In the genomic region with DNA sequence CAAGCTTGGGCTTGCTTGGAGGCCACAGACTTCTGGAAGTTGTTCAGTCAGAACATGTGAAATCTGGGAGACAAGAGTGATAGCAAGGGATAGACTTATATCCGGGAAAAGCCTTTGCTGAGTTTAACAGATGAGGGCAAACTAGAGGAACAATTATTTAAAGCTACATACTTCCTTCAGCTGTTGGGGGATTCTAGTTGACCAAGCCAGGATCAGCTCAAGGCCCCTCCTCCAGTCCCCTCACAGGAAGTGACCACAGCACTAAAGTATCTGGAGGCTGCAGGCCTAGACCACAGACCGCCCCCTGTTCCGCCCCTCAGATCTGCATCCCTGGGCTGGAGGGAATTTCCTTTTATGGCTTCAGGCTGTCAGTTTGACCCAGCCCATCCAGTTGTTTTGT, we compare ENCODE assay signal across 8 mouse cellular contexts. TPM values are rescaled to one million over a fixed set of nuclear protein-coding genes. Genes with fewer than 3 reads are reported as not detected.
DNase-seq lines count a peak whose midpoint lies in the region; ATAC-seq and TF ChIP-seq lines count a peak whose summit lies in the region.

No protein-coding gene starts in this region.

- ATAC-seq in forebrain, embryonic 16.5 days: no peak
- ATAC-seq in hindbrain, embryonic 13.5 days (ENCODE audit: low FRiP score): no peak

- no peak for TF ChIP-seq POLR2A in liver, adult 2 months (IDR thresholded peaks at IDR 0.05; ENCODE audit: extremely low read depth, insufficient read depth, low read length)

- intact Hi-C loops in left cerebral cortex, postnatal 25 days (cut with DNase I): loop anchor here (10.0 kb wide), 1 partner anchor 94 kb away; the partner anchor contains the start of genes Arfip2, Gm45799 and Timm10b

- DNase-seq in ovary, adult 18-20 months (ENCODE audit: low spot score): peak; percentile 48
- no peak for DNase-seq in ovary, postnatal 10 days (ENCODE audit: low spot score)
- DNase-seq in liver, adult 2 months (ENCODE audit: extremely low read depth, low read depth, low spot score): peak; percentile 34
- DNase-seq in natural killer cell, adult 2 months (ENCODE audit: low spot score in 2 of 2): peak; percentile 50 to 71
- DNase-seq in cerebellum, adult 9-10 months: no peak
- DNase-seq in left cerebral cortex, postnatal 25 days (ENCODE audit: low spot score in 2 of 2): no peak

- TF ChIP-seq CTCF in liver, adult 2 months (IDR thresholded peaks at IDR 0.05; ENCODE audit: low read depth, low read length): no peak

- H3K36me3 ChIP-seq in forebrain, embryonic 16.5 days (ENCODE audit: control insufficient read depth, insufficient read depth): peaks cover 5% of the 10 kb centered on the region; the same call in 1 of the 2 replicates
- peaks cover 42% of the 10 kb centered on the region for H3K36me3 ChIP-seq in hindbrain, embryonic 13.5 days
- peaks cover 23% of the 10 kb centered on the region for H3K36me3 ChIP-seq in liver, adult 2 months (ENCODE audit: control insufficient read depth, insufficient read depth, low read length)

- H3K79me2 ChIP-seq in liver, adult 2 months (ENCODE audit: control insufficient read depth, insufficient read depth, low read length): peaks cover 8% of the 10 kb centered on the region; the same call in 1 of the 2 replicates

- H3K4me3 ChIP-seq in forebrain, embryonic 16.5 days (replicated peaks; ENCODE audit: low read length): no peak overlapping the region
- no peak overlapping the region for H3K4me3 ChIP-seq in hindbrain, embryonic 13.5 days
- H3K4me3 ChIP-seq in liver, adult 2 months (ENCODE audit: insufficient read depth, low read depth, low read length): no peak overlapping the region

- H3K27ac ChIP-seq in forebrain, embryonic 16.5 days (ENCODE audit: low read length): peak overlapping the region; percentile 4; the same call in 1 of the 2 replicates
- peak overlapping the region; percentile 44; the same call in 1 of the 2 replicates for H3K27ac ChIP-seq in hindbrain, embryonic 13.5 days
- peak overlapping the region; percentile 67 for H3K27ac ChIP-seq in liver, adult 2 months (replicated peaks; ENCODE audit: insufficient read depth, low read depth, low read length)

- H3K4me1 ChIP-seq in forebrain, embryonic 16.5 days (replicated peaks; ENCODE audit: control insufficient read depth, insufficient read depth, low read length): peaks cover 29% of the 10 kb centered on the region
- peaks cover 45% of the 10 kb centered on the region for H3K4me1 ChIP-seq in hindbrain, embryonic 13.5 days (replicated peaks)
- H3K4me1 ChIP-seq in liver, adult 2 months (ENCODE audit: control insufficient read depth, insufficient read depth, low read length): peaks cover 9% of the 10 kb centered on the region; the same call in 1 of the 2 replicates

- 39% methylated on average over 3 of the region's 3 CpGs for WGBS in forebrain, embryonic 16.5 days
- WGBS in hindbrain, embryonic 13.5 days: 38% methylated on average over 3 of the region's 3 CpGs
- 62% methylated on average over 3 of the region's 3 CpGs for WGBS in liver, adult 2 months

- H3K4me2 ChIP-seq in forebrain, embryonic 16.5 days (ENCODE audit: low read length): no peak overlapping the region
- peak overlapping the region; percentile 90 for H3K4me2 ChIP-seq in hindbrain, embryonic 13.5 days

- H3K27me3 ChIP-seq in forebrain, embryonic 16.5 days (replicated peaks; ENCODE audit: control insufficient read depth, insufficient read depth, low read length): no peaks in the 10 kb centered on the region
- H3K27me3 ChIP-seq in hindbrain, embryonic 13.5 days: no peaks in the 10 kb centered on the region
- no peaks in the 10 kb centered on the region for H3K27me3 ChIP-seq in liver, adult 2 months (ENCODE audit: control insufficient read depth, insufficient read depth, low read length)

- H3K9me3 ChIP-seq in forebrain, embryonic 16.5 days (ENCODE audit: control insufficient read depth, low read length): no peaks in the 10 kb centered on the region
- H3K9me3 ChIP-seq in hindbrain, embryonic 13.5 days: no peaks in the 10 kb centered on the region

- no peak overlapping the region for H3K9ac ChIP-seq in forebrain, embryonic 16.5 days (replicated peaks; ENCODE audit: low read depth, low read length)
- H3K9ac ChIP-seq in hindbrain, embryonic 13.5 days: peak overlapping the region; percentile 13; the same call in 1 of the 2 replicates
- 0 out of 2 replicates have a peak overlapping the region, but pooled peaks have one; percentile 17 for H3K9ac ChIP-seq in liver, adult 2 months (ENCODE audit: low read depth, low read length)

RNA-seq across cellular contexts. Expression of gene Rrp8, which starts 1.8 kb away (rescaled TPM):
- polyA plus RNA-seq in forebrain, embryonic 16.5 days (2015; fragmentation: Nextera tagmentation; extraction: Ambion mirVana): 25.3 and 26.3 TPM in 2 replicates
- 25.8 and 28.0 TPM in 2 replicates for polyA plus RNA-seq in hindbrain, embryonic 13.5 days (2015; fragmentation: Nextera tagmentation; extraction: Ambion mirVana)
- 4.9 and 5.5 TPM in 2 replicates for total RNA-seq in liver, adult 2 months (2014; rRNA removed)
- 5.5 and 5.9 TPM in 2 replicates for polyA plus RNA-seq in liver, adult 2 months (2012; rRNA removed)
- total RNA-seq in left cerebral cortex, postnatal 25 days (2021): 10 to 100 TPM; 11.0 to 12.6 TPM

RNA-seq across cellular contexts. Expression of gene Ilk, which starts 2.6 kb away (rescaled TPM):
- 191 and 228 TPM in 2 replicates for polyA plus RNA-seq in forebrain, embryonic 16.5 days (2015; fragmentation: Nextera tagmentation; extraction: Ambion mirVana)
- 181 and 191 TPM in 2 replicates for polyA plus RNA-seq in hindbrain, embryonic 13.5 days (2015; fragmentation: Nextera tagmentation; extraction: Ambion mirVana)
- 36.6 and 41.1 TPM in 2 replicates for total RNA-seq in liver, adult 2 months (2014; rRNA removed)
- polyA plus RNA-seq in liver, adult 2 months (2012; rRNA removed): 50.5 and 53.6 TPM in 2 replicates
- total RNA-seq in left cerebral cortex, postnatal 25 days (2021): 10 to 100 TPM; 75.7 to 77.6 TPM

RNA-seq across cellular contexts. Expression of gene Taf10, which starts 5.2 kb away (rescaled TPM):
- polyA plus RNA-seq in forebrain, embryonic 16.5 days (2015; fragmentation: Nextera tagmentation; extraction: Ambion mirVana): 85.8 and 89.5 TPM in 2 replicates
- polyA plus RNA-seq in hindbrain, embryonic 13.5 days (2015; fragmentation: Nextera tagmentation; extraction: Ambion mirVana): 111 and 122 TPM in 2 replicates
- 87.3 and 107 TPM in 2 replicates for total RNA-seq in liver, adult 2 months (2014; rRNA removed)
- 296 and 310 TPM in 2 replicates for polyA plus RNA-seq in liver, adult 2 months (2012; rRNA removed)
- 100 to 1,000 TPM; 116 to 119 TPM for total RNA-seq in left cerebral cortex, postnatal 25 days (2021)

RNA-seq across cellular contexts. Expression of gene Tpp1, which starts 13.1 kb away (rescaled TPM):
- 30.2 and 35.2 TPM in 2 replicates for polyA plus RNA-seq in forebrain, embryonic 16.5 days (2015; fragmentation: Nextera tagmentation; extraction: Ambion mirVana)
- polyA plus RNA-seq in hindbrain, embryonic 13.5 days (2015; fragmentation: Nextera tagmentation; extraction: Ambion mirVana): 39.9 and 46.8 TPM in 2 replicates
- total RNA-seq in liver, adult 2 months (2014; rRNA removed): 27.4 and 43.8 TPM in 2 replicates
- polyA plus RNA-seq in liver, adult 2 months (2012; rRNA removed): 95.3 and 124 TPM in 2 replicates
- total RNA-seq in left cerebral cortex, postnatal 25 days (2021): 10 to 100 TPM; 54.2 to 60.3 TPM

RNA-seq across cellular contexts. Expression of gene Dchs1, which starts 48.5 kb away (rescaled TPM):
- polyA plus RNA-seq in forebrain, embryonic 16.5 days (2015; fragmentation: Nextera tagmentation; extraction: Ambion mirVana): 20.7 and 22.0 TPM in 2 replicates
- polyA plus RNA-seq in hindbrain, embryonic 13.5 days (2015; fragmentation: Nextera tagmentation; extraction: Ambion mirVana): 15.8 and 16.1 TPM in 2 replicates
- total RNA-seq in liver, adult 2 months (2014; rRNA removed): 1.4 and 2.7 TPM in 2 replicates
- polyA plus RNA-seq in liver, adult 2 months (2012; rRNA removed): 1.1 TPM in 2 replicates
- 10 to 100 TPM; 10.9 to 11.3 TPM for total RNA-seq in left cerebral cortex, postnatal 25 days (2021)

Comparison
In these comparisons a context has a peak if more than half of its experiments do, and no peak if none do; other contexts are left out.
1. DNase-seq: peak in ovary, adult 18-20 months (single experiment), liver, adult 2 months (single experiment) and natural killer cell, adult 2 months (2 of 2); none in ovary, postnatal 10 days (single experiment), cerebellum, adult 9-10 months (single experiment) and left cerebral cortex, postnatal 25 days (0 of 2).
2. H3K27ac ChIP-seq: peak in every context shown above with its lines; median percentile 67 in liver, adult 2 months; 44 in hindbrain, embryonic 13.5 days; 4 in forebrain, embryonic 16.5 days.